Mouse (Mus musculus): Measurements from ENCODE around the gene Dact3.

- no peak for TF ChIP-seq CTCF (IDR thresholded peaks at IDR 0.05; ENCODE audit: insufficient read depth, low read length)
- no peak for TF ChIP-seq POLR2A (IDR thresholded peaks at IDR 0.05; ENCODE audit: borderline replicate concordance, extremely low read depth, low read depth, low read length)
These were observed 1.5 kb downstream of the Dact3 start for GRCm38 (mm10) chr7:16876608-16877007.
